Mouse (Mus musculus) adrenal gland, postnatal 10 days (tissue): ENCODE measurements around the gene Pemt. TPM values are rescaled to one million over a fixed set of nuclear protein-coding genes. Genes with fewer than 3 reads are reported as not detected.

ENCODE experiments used
- DNase-seq: peaks from one replicate; pipeline ENCODE4 v3.0.0; 2021; ENCODE audit warnings: mixed read lengths
- long read RNA-seq, 2 experiments: library from polyadenylated mRNA; stranded (forward); transcript quantifications; one replicate each; pipeline ENCODE4 v2.0.0; 2021
- total RNA-seq, 2 experiments: library from RNA; stranded (reverse); gene quantifications; 2 replicates each; pipeline ENCODE4 v1.2.3; 2021

Gene Pemt
- total RNA-seq: 100 to 1,000 TPM in 1 of 2 experiments, 10 to 100 TPM in 1; 57.5 to 102 TPM
- long read RNA-seq, experiment 1, transcript Pemt-202 (7 exons, 1,003 nt): major isoform, 96 of 113 reads
- long read RNA-seq, experiment 1, partial matches to known transcripts: 7 of 113 reads
- long read RNA-seq, experiment 1, other reads (novel, unspliced or antisense): 7 of 113 reads
- long read RNA-seq, experiment 2, transcript Pemt-203 (7 exons, 961 nt): major isoform, 5 of 8 reads
- long read RNA-seq, experiment 2, partial matches to known transcripts: 0 of 8 reads
- long read RNA-seq, experiment 2, other reads (novel, unspliced or antisense): 1 of 8 reads

GRCm38 (mm10) chr11:60046058-60046735 is at the start of gene Pemt:
Pemt (minus strand) TSS chr11:60046489.
- DNase-seq: peak; percentile 95

GRCm38 (mm10) chr11:60094909-60095810 is 48.9 kb upstream of the Pemt start:
- no peak for DNase-seq

- DNase-seq: no peak
Observed at GRCm38 (mm10) chr11:60093984-60094587, 47.8 kb upstream of the Pemt start.

DNA sequence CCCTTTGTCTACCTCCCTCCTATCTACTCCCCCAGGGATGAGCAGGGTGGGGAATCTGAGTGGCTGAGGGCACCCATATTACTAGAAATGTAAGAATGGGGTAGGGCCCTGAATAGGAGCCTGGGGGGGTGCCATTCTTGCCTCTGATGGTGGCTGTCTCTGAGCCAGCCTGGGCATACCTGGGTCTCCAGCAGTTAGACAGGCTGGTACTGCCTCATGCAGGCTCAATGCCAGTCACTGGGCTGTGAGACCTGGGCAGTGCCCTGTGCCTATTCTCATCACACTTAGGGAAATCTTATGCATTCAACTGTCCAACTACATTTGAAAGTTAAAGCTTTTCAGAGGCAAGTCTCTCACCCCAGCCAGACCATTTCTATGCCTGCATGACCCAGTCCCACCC is 46.9 kb upstream of the Pemt start:
- DNase-seq: no peak

- no peak for DNase-seq
Observed at GRCm38 (mm10) chr11:60091422-60091761, 45.1 kb upstream of the Pemt start.

DNA sequence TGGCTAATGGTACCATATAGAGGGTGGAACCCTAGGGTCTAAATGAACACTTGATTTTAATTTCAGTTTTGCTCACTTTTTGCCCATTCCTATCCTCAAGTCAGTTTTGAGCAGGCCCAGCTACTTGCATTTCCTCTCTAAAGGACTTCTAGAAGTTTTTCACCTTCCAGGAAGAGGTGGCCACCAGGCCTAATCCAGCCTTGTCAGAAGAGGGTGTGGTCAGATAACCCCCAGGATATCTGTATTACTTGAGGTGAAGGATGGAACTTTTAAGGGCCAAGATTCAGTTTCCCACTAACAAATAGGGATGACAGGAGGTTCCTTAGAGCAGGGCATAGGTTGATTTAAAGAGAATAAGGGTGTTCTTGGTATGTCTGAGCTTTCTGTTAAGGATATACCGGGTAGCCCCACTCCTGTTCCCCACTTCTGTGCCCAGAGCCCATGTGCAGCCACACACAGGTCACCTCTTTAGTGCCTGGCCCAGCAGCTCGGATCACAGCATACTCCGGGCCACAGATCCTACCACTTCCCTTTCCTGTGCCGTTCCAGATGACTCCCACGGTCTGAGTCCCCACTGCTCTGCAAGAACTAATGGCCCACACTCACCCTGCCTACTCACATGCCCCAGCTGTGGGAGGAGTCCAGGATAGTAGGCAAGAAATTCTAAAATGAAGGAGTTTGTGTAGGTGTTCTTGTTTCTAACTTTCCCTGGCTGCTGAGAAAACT is 44.6 kb upstream of the Pemt start:
- no peak for DNase-seq

- DNase-seq: no peak
Observed at GRCm38 (mm10) chr11:60088947-60089346, 42.7 kb upstream of the Pemt start.

DNA sequence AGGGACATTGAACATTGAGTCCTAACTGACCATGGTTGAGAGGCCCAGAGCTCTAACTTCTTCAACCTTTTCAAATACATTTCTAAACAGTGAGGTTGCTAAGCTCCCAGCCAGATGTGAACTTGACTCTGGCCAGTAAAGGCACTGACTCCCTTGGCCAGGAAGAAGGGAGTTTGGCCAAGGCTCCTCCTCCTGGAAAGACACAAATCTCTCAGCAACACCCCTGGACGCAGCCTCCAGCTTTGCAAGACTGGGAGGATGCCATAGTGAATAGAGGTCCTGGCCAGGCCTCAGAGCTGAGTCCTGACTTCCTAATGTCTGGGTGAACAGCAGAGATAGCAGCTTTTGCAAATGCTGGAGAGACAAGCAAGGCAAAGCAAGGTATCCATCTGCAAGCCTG is 40.4 kb upstream of the Pemt start:
- DNase-seq: no peak

GRCm38 (mm10) chr11:60084589-60084988 is 38.3 kb upstream of the Pemt start:
- DNase-seq: peak; percentile 73

DNA sequence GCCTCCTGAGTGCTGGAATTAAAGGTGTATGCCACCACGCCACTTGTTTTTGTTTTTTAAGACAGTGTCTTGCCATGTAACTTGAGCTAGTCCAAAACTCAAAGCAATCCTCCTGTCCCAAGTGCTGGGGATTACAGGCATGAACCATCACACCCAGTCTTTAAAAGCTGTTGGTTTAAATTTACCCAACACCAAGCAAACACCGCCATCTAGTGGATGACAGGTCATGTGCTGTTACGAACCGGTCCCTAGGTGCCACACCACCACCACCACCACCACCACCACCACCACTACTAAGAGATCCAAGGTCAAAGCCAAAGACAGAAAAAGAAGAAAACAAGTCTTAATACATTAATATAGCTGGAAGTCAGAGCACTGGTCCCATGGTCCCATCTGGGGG is 30.5 kb upstream of the Pemt start:
- DNase-seq: peak; percentile 82

GRCm38 (mm10) chr11:60076183-60076582 is 29.9 kb upstream of the Pemt start:
- peak; percentile 55 for DNase-seq

DNA sequence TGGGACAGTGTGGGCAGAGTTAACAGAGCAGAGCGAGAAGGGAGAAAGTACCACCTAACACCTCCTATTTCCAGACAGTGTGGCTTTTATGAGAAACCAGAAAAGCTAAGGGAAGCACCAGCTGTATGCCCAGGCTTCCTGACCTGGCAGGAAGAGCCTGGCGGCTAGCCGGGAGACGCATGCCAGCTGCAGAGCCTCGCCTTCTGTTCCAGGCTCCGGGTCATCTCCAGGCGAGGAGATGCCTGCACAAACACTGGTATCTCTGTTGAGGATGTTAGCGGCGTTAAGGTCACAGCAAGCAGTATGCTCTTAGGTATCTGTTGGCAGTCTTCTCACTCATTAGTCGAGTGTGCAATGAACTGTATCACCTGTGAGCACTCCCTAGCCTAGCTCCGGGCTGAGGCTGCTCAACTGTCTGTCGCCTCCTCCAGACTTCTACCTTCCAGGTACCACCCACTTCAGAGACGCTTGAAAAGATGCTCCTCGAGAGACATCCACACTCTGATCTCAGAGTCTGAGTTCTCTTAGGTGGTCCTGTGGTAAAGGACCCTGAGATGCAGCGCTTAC is 27.7 kb upstream of the Pemt start:
- DNase-seq: peak; percentile 52

GRCm38 (mm10) chr11:60073121-60073520 is 26.8 kb upstream of the Pemt start:
- no peak for DNase-seq

DNA sequence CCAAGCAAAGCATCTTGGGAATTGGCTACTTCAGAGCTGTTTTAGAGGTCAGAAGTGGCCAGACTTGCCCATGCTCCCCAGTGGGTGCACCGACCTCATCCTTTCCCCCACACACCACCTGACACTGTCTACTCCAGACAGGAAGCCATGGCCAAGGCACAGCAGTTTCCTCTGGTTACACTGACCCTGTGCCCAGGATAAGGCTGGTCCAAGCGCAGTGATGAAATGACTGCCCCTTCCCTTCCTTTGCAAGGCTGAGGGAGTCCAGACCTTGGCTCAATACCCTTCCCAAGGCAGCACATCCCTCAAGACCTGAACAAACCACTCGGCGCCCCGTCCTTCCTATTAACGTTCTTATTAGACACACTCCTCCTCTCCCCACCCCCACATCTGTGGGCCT is 24.9 kb upstream of the Pemt start:
- peak; percentile 47 for DNase-seq

DNA sequence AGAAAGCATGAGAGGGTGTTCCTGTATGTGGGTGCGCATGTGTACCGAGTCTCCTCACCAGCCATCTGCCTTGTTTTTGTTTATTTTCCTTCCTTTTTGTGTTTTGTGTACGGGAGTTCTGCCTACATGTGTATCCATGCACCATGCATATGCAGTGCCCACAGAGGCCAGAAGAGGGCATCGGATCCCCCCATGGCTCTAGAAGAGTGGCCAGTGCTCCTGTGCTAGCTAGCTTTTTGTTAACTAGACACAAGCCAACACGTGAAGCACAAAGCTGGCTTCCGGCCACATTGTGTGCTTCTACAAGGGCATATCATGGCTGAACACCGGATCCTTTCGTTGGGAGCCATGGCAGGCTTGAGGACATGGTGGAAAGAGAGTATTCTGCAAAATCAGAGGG is 24.3 kb upstream of the Pemt start:
- peak; percentile 75 for DNase-seq

DNA sequence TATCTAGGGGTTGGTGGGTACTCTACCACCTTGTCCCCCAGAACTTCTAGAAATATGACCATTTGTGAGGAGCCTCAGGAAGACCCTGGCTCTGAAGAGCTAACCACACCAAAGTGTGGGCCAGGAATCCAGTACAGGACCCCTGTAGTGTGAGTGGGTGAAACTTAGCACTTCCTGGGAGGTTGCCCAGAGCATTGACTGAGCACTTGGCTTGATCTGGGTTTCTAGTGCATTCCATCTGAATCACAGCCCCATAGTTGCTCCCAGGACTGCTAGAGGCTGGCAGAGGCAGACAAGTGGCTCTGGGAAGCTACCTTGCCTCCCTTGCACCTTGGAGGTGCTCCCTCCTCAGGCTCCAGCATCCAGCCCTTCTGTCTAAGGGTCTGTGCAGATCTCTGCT is 22.3 kb upstream of the Pemt start:
- DNase-seq: no peak

DNA sequence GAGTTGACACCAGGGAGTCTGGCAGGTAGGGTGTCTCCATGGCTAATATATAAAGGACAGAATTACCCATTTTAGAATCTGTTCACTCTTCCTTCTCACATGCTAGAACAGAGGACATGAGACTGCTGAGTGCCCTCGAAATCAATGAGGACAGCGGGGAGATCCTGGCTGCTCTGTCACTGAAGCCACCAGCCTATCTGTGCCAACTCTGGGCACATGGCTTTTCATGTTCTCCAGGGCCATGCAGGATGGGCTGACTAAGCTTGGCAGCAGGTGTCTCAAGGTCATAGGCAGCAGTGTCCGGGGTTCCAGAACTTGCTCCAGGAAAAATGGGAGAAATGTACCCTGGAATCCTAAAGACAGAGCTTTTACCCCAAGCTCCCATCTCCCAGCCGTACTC is 21.4 kb upstream of the Pemt start:
- DNase-seq: no peak

DNA sequence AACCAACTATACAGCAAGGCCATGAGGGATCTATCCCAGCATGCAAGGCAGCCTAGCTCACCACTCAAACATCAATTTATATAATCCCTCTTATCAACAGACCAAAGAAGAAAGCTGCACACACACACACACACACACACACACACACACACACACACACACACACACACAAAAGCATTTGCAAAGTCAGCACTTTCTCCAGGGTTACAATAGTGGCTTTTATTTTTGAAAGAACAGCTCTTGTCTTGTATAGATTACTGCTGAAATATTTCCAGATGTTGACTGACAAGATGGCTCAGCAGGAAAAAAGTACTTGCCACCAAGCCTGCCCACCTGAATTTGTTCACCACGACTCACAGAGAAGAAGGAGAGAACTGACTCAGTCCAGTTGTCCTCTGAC is 19.0 kb upstream of the Pemt start:
- DNase-seq: no peak

- DNase-seq: no peak
Observed at GRCm38 (mm10) chr11:60061504-60062006, 15.3 kb upstream of the Pemt start.

DNA sequence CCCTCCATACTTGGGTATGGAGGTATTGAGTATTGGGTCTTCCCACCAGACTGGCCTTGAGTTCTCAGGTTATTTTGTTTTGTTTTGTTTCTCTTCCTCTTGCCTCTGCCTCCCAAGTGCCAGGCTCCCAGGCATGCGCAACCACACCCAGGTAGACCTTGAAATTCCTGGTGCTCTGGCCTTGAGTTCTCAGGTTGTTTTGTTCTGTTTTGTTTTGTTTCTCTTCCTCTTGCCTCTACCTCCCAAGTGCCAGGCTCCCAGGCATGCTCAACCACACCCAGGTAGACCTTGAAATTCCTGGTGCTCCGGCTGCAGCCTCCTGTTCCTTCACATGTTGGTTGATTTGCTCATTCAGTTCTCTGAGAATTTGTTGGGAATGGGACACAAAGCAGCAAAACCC is 13.7 kb upstream of the Pemt start:
- DNase-seq: no peak

DNA sequence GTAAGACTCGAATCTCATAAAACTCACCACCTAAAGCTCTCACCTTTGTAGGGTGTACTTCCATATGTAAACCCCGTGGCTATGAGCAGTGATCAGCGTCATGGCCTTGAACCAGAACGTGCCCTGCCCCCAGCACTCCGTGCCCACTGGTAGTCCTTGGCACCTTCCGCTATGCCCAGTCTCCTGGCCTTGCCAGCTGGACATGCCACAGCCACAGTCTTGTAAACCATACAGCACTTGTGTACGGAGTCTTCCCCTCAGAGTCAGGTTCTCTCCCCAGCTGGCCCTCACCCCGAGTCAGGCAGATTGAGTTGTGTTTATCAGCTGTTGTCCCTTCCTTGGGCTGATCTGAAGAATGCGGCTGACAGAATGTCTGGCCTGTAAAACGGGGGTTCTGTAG is 12.2 kb upstream of the Pemt start:
- DNase-seq: no peak
